Mouse (Mus musculus): ENCODE results near the gene Khnyn. TPM values are rescaled to one million over a fixed set of nuclear protein-coding genes. Genes with fewer than 3 reads are reported as not detected.

Khnyn gene
- 10 to 100 TPM in 1 of 2 experiments, 1 to 10 TPM in 1; 9.9 to 11.6 TPM for polyA plus RNA-seq (2017; shearing (Covaris generic))

GRCm38 (mm10) chr14:55884713-55885113 is at the start of gene Khnyn:
TSS of gene Khnyn (plus strand) at chr14:55884947.
- ATAC-seq: peak; percentile 57

GRCm38 (mm10) chr14:55838312-55838711 is 46.4 kb upstream of the Khnyn start:
- no peak for ATAC-seq

GRCm38 (mm10) chr14:55838740-55839139 is 46.0 kb upstream of the Khnyn start:
- no peak for ATAC-seq

- no peak for ATAC-seq
Observed at GRCm38 (mm10) chr14:55840853-55841366, 43.8 kb upstream of the Khnyn start.

- no peak for ATAC-seq
Observed at GRCm38 (mm10) chr14:55842794-55843193, 42.0 kb upstream of the Khnyn start.

GRCm38 (mm10) chr14:55845506-55846294 is 39.0 kb upstream of the Khnyn start:
- no peak for ATAC-seq

GRCm38 (mm10) chr14:55850885-55851284 is 33.9 kb upstream of the Khnyn start:
- no peak for ATAC-seq

- no peak for ATAC-seq
Observed at GRCm38 (mm10) chr14:55852646-55853551, 31.8 kb upstream of the Khnyn start.

- no peak for ATAC-seq
Observed at GRCm38 (mm10) chr14:55853621-55854285, 31.0 kb upstream of the Khnyn start, which contains the start of gene Nynrin. TSS of gene Nynrin (plus strand) at chr14:55854010.

- ATAC-seq: no peak
Observed at GRCm38 (mm10) chr14:55854406-55855100, 30.2 kb upstream of the Khnyn start.

- no peak for ATAC-seq
Observed at GRCm38 (mm10) chr14:55855101-55855561, 29.6 kb upstream of the Khnyn start.

- ATAC-seq: no peak
Observed at GRCm38 (mm10) chr14:55857588-55857987, 27.2 kb upstream of the Khnyn start.

GRCm38 (mm10) chr14:55862186-55862585 is 22.6 kb upstream of the Khnyn start:
- ATAC-seq: no peak

GRCm38 (mm10) chr14:55862970-55863369 is 21.8 kb upstream of the Khnyn start:
- no peak for ATAC-seq

- no peak for ATAC-seq
Observed at GRCm38 (mm10) chr14:55863773-55864172, 21.0 kb upstream of the Khnyn start.

GRCm38 (mm10) chr14:55866962-55867361 is 17.8 kb upstream of the Khnyn start:
- ATAC-seq: no peak

- no peak for ATAC-seq
Observed at GRCm38 (mm10) chr14:55868230-55869026, 16.3 kb upstream of the Khnyn start.

- no peak for ATAC-seq
Observed at GRCm38 (mm10) chr14:55869538-55869937, 15.2 kb upstream of the Khnyn start.

- no peak for ATAC-seq
Observed at GRCm38 (mm10) chr14:55872039-55872438, 12.7 kb upstream of the Khnyn start.

GRCm38 (mm10) chr14:55872551-55872950 is 12.2 kb upstream of the Khnyn start:
- no peak for ATAC-seq

GRCm38 (mm10) chr14:55873242-55873713 is 11.5 kb upstream of the Khnyn start:
- no peak for ATAC-seq
